Mouse (Mus musculus) testis, adult 2 months (tissue): ENCODE results near the gene Pam.

Source experiments
- CTCF ChIP-seq: fragments of 200-500 bp; IDR thresholded peaks from 2 replicates; pipeline ENCODE4 v1.5.1; 2012; ENCODE audit warnings: low read depth, mild to moderate bottlenecking, inconsistent platforms, low read length, moderate library complexity; ENCODE audit not compliant: control insufficient read depth, insufficient read depth, insufficient replicate concordance
- POLR2A ChIP-seq: fragments of 200-500 bp; IDR thresholded peaks from 2 replicates; pipeline ENCODE4 v1.6.1; 2012; ENCODE audit warnings: low read depth, mild to moderate bottlenecking, inconsistent platforms, low read length, moderate library complexity; ENCODE audit not compliant: control insufficient read depth

GRCm38 (mm10) chr1:97862734-97863133, 232.7 kb downstream of the Pam start:
- TF ChIP-seq POLR2A: no peak
- TF ChIP-seq CTCF: no peak
